Mouse (Mus musculus): ENCODE results near the gene Hdac9.

- TF ChIP-seq POLR2A (IDR thresholded peaks at IDR 0.05; ENCODE audit: borderline replicate concordance, extremely low read depth, insufficient read depth, insufficient read length, poor library complexity, severe bottlenecking) = no peak
- TF ChIP-seq CTCF (IDR thresholded peaks at IDR 0.05; ENCODE audit: borderline replicate concordance, extremely low read depth, insufficient read depth, insufficient read length) = no peak
Observed at GRCm38 (mm10) chr12:34338886-34339285, 578.0 kb downstream of the Hdac9 start.

Data from brain, embryonic 14.5 days (tissue).